Mouse (Mus musculus) liver, postnatal 0 days (tissue): Measurements from ENCODE around the gene Brap. TPM values are rescaled to one million over a fixed set of nuclear protein-coding genes. Genes with fewer than 3 reads are reported as not detected.

Experiments used
- ATAC-seq: fragments of 200-750 bp; cut with Nextera tagmentation; 2 replicates; pipeline ENCODE4 v1.8.0; 2017; ENCODE audit warnings: mild to moderate bottlenecking, moderate library complexity
- DNase-seq: peaks from one replicate; pipeline ENCODE4 v3.0.0-alpha.2; 2016
- H3K27ac ChIP-seq: fragments of 300-500 bp; sonication (generic); 2 replicates; pipeline ENCODE4 v1.5.1; 2014; ENCODE audit warnings: antibody characterized with exemption, moderate library complexity, mild to moderate bottlenecking, low read depth
- H3K27me3 ChIP-seq: fragments of 300-500 bp; sonication (generic); 2 replicates; pipeline ENCODE4 v1.6.1; 2014; ENCODE audit warnings: low read length, control low read depth, mixed read lengths; ENCODE audit not compliant: insufficient read depth
- H3K36me3 ChIP-seq: fragments of 300-500 bp; sonication (generic); replicated peaks from 2 replicates; pipeline ENCODE4 v1.6.1; 2014; ENCODE audit warnings: mild to moderate bottlenecking, control low read depth, low read length, moderate library complexity, mixed read lengths; ENCODE audit not compliant: insufficient read depth
- H3K4me1 ChIP-seq: fragments of 300-500 bp; sonication (generic); 2 replicates; pipeline ENCODE4 v1.6.1; 2014; ENCODE audit warnings: antibody characterized with exemption, mild to moderate bottlenecking, control low read depth; ENCODE audit not compliant: insufficient read depth
- H3K4me2 ChIP-seq: fragments of 300-500 bp; sonication (generic); 2 replicates; pipeline ENCODE4 v1.6.1; 2014; ENCODE audit warnings: low read depth, mild to moderate bottlenecking, low read length, moderate library complexity, mixed read lengths
- H3K4me3 ChIP-seq: fragments of 300-500 bp; sonication (generic); 2 replicates; pipeline ENCODE4 v1.5.1; 2014; ENCODE audit warnings: low read depth, low read length
- H3K9ac ChIP-seq: fragments of 300-500 bp; sonication (generic); replicated peaks from 2 replicates; pipeline ENCODE4 v1.6.1; 2014; ENCODE audit warnings: mild to moderate bottlenecking, moderate library complexity
- H3K9me3 ChIP-seq: fragments of 300-500 bp; sonication (generic); 2 replicates; pipeline ENCODE4 v1.6.1; 2016; ENCODE audit warnings: mild to moderate bottlenecking, control low read depth, low read length, mixed read lengths
- CTCF ChIP-seq: sonication (generic); IDR thresholded peaks from 2 replicates; pipeline ENCODE4 v1.5.1; 2016; ENCODE audit warnings: antibody characterized with exemption, low read depth
- EP300 ChIP-seq: IDR thresholded peaks from 2 replicates; pipeline ENCODE4 v1.6.1; 2016; ENCODE audit warnings: antibody characterized with exemption, low read depth, mild to moderate bottlenecking
- WGBS: fragments of 180-500 bp; shearing (Covaris S2); extraction: QIAGEN DNeasy Blood & Tissue Kit; methylation state at CpG from one replicate; pipeline ENCODE4 v1.1.7; 2014; ENCODE audit not compliant: insufficient replicate concordance; 5-methylcytosine and 5-hydroxymethylcytosine counted together
- polyA plus RNA-seq: library from polyadenylated mRNA; unstranded; fragments of >200 nt; fragmentation: Nextera tagmentation; extraction: Ambion mirVana; gene quantifications from 2 replicates; pipeline ENCODE4 v1.2.1, GENCODE M21; 2015

Gene Brap
- polyA plus RNA-seq, 1 experiment from 2014 or later: 37.9 TPM

GRCm38 (mm10) chr5:121736641-121737040, 76.3 kb downstream of the Brap start:
- TF ChIP-seq CTCF (no peak), EP300 (no peak)
- Histone ChIP-seq H3K4me1 (peaks cover 20% of the 10 kb centered on the region), H3K9me3 (no peaks in the 10 kb centered on the region), H3K4me3 (no peak overlapping the region), H3K4me2 (no peak overlapping the region), H3K27ac (peak overlapping the region; percentile 25; the same call in 1 of the 2 replicates), H3K9ac (no peak overlapping the region), H3K27me3 (no peaks in the 10 kb centered on the region), H3K36me3 (peaks cover 4% of the 10 kb centered on the region; the same call in 1 of the 2 replicates)
- 76% methylated on average over 3 of the region's 3 CpGs for WGBS
- DNase-seq (no peak), ATAC-seq (peak; percentile 40; the same call in 1 of the 2 replicates)

Other genes with a start within 250 kb of the Brap start
- gene Tmem116, start 208.7 kb upstream of the Brap start, polyA plus RNA-seq: 0.86 TPM in 2 replicates
- 69.4 and 69.7 TPM in 2 replicates for gene Erp29, start 208.1 kb upstream of the Brap start, polyA plus RNA-seq
- not detected in 2 replicates for gene Adam1b, start 157.1 kb upstream of the Brap start, polyA plus RNA-seq
- 0.15 and 0.25 TPM in 2 replicates for gene Adam1a, start 115.1 kb upstream of the Brap start, polyA plus RNA-seq
- not detected in 2 replicates for gene Gm42878, start 115.1 kb upstream of the Brap start, polyA plus RNA-seq
- 15.5 and 18.1 TPM in 2 replicates for gene Mapkapk5, start 114.7 kb upstream of the Brap start, polyA plus RNA-seq
- gene Aldh2, start 66.7 kb upstream of the Brap start, polyA plus RNA-seq: 395 and 411 TPM in 2 replicates
- gene Acad12, start 41.6 kb upstream of the Brap start, polyA plus RNA-seq: 1.6 and 2.1 TPM in 2 replicates
- gene Acad10, start within 50 bp of the Brap start, polyA plus RNA-seq: 5.9 and 6.5 TPM in 2 replicates
- gene Atxn2, start 50.8 kb downstream of the Brap start, polyA plus RNA-seq: 31.6 and 42.8 TPM in 2 replicates
- 9.0 and 9.1 TPM in 2 replicates for gene Sh2b3, start 177.1 kb downstream of the Brap start, polyA plus RNA-seq
- 4.8 and 5.7 TPM in 2 replicates for gene Pheta1, start 188.4 kb downstream of the Brap start, polyA plus RNA-seq